Mouse (Mus musculus): ENCODE results near the gene Tnmd. TPM values are rescaled to one million over a fixed set of nuclear protein-coding genes. Genes with fewer than 3 reads are reported as not detected.

The Tnmd gene
- 0.32 TPM in 1 of 2 replicates, not detected in the other for polyA plus RNA-seq (2016; fragmentation: Nextera tagmentation; extraction: Ambion mirVana)

DNA sequence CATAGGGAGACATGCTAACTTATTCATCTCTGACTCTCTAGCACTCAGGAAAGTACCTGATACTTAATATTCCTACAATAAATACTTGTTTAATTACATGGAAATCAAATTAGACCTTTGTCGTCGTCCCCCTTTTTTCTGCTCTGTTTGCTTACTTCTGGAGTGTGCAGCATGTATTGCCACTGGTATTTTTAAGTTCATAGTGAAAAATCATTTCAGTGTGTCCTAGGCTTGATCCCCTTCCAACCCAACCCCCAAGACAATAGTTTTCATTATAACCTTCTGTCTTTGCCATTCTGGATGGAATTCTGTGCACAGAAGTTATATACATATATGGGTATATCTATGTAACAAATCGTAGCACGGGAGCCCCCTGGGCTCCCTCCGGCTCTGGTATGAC, at the start of gene Tnmd:
Gene Tnmd, plus strand, starts transcription at position 301 of the 400 bp plus-strand sequence.
- Histone ChIP-seq H3K9me3 (no peaks in the 10 kb centered on the region), H3K4me1 (0 out of 2 replicates have a peak, but pooled peaks cover 6% of the 10 kb centered on the region), H3K36me3 (replicated peaks) (no peaks in the 10 kb centered on the region), H3K4me3 (no peak within 1 kb of the TSS), H3K27me3 (replicated peaks; ENCODE audit: low read depth, poor library complexity, severe bottlenecking) (peaks cover 44% of the 10 kb centered on the region), H3K27ac (replicated peaks) (no peak within 1 kb of the TSS)
- DNase-seq (ENCODE audit: low spot score) = no peak
- WGBS = 82% methylated on average over 5 of the region's 5 CpGs

DNA sequence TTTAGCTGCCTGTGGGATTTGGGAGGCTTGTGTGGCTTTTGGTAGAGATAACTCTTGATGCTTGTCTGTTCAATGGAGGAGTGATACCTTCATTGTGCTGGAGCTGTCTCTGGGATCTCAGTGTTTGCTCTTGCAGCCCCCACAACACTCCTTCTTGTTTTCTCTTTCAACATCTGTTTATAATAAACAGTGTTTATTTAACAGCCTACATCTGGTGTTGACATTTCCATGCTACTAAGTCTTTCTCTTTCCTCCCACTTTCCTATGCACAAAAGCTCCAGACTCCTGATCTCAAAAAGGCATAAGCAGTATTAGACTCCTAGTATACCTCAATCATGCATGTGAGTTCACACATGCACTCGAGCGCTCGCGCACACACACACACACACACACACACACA, 2.9 kb downstream of the Tnmd start:
- H3K4me3 ChIP-seq = no peak overlapping the region
- no peak for DNase-seq (ENCODE audit: low spot score)
- WGBS = 87% methylated on average over 4 of the region's 4 CpGs
- no peaks in the 10 kb centered on the region for H3K36me3 ChIP-seq (replicated peaks)
- H3K4me1 ChIP-seq = 0 out of 2 replicates have a peak, but pooled peaks cover 6% of the 10 kb centered on the region
- H3K27ac ChIP-seq (replicated peaks) = no peak overlapping the region
- H3K27me3 ChIP-seq (replicated peaks; ENCODE audit: low read depth, poor library complexity, severe bottlenecking) = peaks cover 60% of the 10 kb centered on the region
- H3K9me3 ChIP-seq = no peaks in the 10 kb centered on the region

DNA sequence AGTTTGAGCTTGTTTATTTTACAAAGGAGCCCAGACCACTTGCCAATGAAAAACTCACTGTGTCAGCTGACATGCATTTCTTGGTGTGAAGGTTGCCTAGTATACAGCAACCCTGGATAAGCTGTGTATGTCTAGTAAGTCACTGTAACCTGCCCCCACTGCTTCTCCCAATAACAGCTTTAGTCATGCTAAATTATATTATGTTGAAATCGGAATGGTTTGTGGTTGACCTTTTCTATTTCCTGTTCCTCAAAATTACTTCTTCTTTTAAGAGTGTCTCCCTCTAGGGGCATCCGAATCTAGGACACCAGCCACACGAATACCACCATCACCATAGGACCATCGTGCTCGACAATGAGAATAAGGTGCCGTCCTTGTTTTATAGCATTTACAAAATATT, 19.0 kb downstream of the Tnmd start:
- Histone ChIP-seq H3K9me3 (no peaks in the 10 kb centered on the region), H3K4me3 (no peak overlapping the region), H3K36me3 (replicated peaks) (no peaks in the 10 kb centered on the region), H3K27ac (replicated peaks) (no peak overlapping the region), H3K4me1 (no peaks in the 10 kb centered on the region), H3K27me3 (replicated peaks; ENCODE audit: low read depth, poor library complexity, severe bottlenecking) (peaks cover 11% of the 10 kb centered on the region; the same call in 1 of the 2 replicates)
- no peak for DNase-seq (ENCODE audit: low spot score)
- WGBS = 90% methylated on average over 6 of the region's 6 CpGs

DNA sequence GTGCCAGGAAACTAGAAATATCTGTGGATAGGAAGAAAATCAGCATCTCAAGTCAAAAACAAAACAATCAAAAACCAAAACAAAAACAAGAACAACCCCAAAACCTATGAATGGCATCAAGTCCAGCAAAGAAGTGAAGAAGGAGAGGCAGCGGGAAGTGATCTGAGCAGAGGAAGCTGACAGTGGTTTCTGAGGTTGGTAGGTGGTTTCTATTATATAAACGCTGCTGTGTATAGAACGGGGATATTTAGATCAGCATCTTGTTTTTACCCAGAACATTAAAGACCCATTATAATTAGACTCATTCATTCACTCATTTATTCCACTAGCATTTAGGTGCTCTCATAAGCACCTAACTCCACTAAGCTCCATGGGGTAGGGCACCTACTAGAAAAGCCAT, 36.5 kb downstream of the Tnmd start:
- no peak for DNase-seq (ENCODE audit: low spot score)
- Histone ChIP-seq H3K4me1 (no peaks in the 10 kb centered on the region), H3K27me3 (replicated peaks; ENCODE audit: low read depth, poor library complexity, severe bottlenecking) (no peaks in the 10 kb centered on the region; the same call in 1 of the 2 replicates), H3K4me3 (no peak overlapping the region), H3K27ac (replicated peaks) (no peak overlapping the region), H3K9me3 (no peaks in the 10 kb centered on the region), H3K36me3 (replicated peaks) (peaks cover 23% of the 10 kb centered on the region)
- WGBS = 92% methylated on average over 3 of the region's 3 CpGs

DNA sequence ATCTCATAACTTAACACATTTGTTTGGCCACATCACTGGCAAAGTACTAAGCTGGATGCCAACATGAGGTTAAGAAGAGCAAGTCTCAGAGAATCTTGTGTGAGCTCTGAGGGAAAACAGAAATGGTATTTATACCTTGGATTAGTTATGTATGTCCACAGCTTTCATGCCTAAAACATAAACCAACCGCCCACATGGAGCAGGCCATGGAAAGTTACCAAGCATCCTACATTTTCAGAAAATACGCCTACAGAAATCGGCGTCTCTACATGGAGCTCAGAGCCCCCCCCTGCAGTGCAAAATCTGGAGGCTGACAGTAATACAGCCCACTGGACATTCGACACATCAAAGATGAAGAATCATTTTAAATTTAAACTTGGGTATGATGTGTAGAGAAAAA, 37.3 kb downstream of the Tnmd start:
- H3K36me3 ChIP-seq (replicated peaks) = peaks cover 31% of the 10 kb centered on the region
- no peaks in the 10 kb centered on the region for H3K4me1 ChIP-seq
- no peak for DNase-seq (ENCODE audit: low spot score)
- no peak overlapping the region for H3K27ac ChIP-seq (replicated peaks)
- no peaks in the 10 kb centered on the region for H3K9me3 ChIP-seq
- WGBS = 91% methylated on average over 5 of the region's 5 CpGs
- H3K4me3 ChIP-seq = no peak overlapping the region
- H3K27me3 ChIP-seq (replicated peaks; ENCODE audit: low read depth, poor library complexity, severe bottlenecking) = no peaks in the 10 kb centered on the region; the same call in 1 of the 2 replicates

DNA sequence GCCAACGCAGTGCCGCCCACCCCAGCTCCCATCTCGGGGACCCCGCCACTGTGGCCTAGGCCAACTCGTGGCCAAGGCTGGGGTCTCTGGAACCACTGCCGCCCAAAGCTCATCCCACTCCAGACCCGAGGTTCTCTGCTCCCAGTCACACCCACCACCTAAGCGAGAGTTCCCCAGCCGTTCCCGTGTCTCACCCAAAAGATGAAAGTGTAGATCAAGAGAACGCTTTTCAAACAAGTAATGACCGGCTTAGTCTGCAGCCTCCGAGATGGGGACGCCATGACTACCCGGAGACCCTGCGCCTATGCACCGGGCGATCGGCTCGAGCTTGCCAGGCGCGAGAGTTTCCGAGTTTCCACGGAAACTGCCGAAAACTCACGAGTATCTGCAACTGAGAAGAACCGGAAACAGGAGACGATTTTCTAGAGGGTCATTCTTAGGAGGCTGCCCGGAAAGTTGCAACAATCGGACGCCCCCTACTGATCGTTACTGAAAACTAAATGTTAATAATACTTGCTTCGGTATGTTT, 47.3 kb downstream of the Tnmd start, which contains the start of gene Tspan6:
Gene Tspan6, minus strand, starts transcription at position 416 of the 529 bp plus-strand sequence.
- 21% methylated on average over 33 of the region's 33 CpGs for WGBS
- H3K36me3 ChIP-seq (replicated peaks) = peaks cover 30% of the 10 kb centered on the region
- peak within 1 kb of the TSS; percentile 92 for H3K27ac ChIP-seq (replicated peaks)
- H3K27me3 ChIP-seq (replicated peaks; ENCODE audit: low read depth, poor library complexity, severe bottlenecking) = peaks cover 10% of the 10 kb centered on the region
- H3K4me1 ChIP-seq = no peaks in the 10 kb centered on the region
- DNase-seq (ENCODE audit: low spot score) = peak; percentile 86
- H3K4me3 ChIP-seq = peak within 1 kb of the TSS; percentile 66
- no peaks in the 10 kb centered on the region for H3K9me3 ChIP-seq

DNA sequence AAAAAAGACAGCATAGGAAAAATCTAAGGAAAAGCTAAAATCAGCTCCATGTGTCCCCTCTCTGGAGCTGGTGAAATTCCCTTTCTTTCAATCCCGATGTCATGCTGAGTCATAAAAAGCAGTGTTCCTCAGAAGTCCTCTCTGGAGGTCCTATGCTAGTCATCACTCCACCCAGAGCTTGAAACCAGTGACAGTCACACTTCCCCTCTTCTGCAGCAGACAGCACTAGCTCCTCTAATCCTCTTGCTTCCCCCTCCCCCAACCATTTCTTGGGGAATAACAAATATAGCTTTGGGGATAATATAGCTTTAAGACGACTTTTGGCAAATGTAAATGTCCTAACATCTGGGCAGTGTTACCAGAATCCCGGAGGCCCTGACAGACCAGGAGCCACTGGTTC, 57.5 kb downstream of the Tnmd start, which contains the start of gene Srpx2:
Gene Srpx2, plus strand, starts transcription at position 166 of the 400 bp plus-strand sequence.
- 35% methylated on average over 3 of the region's 3 CpGs for WGBS
- Histone ChIP-seq H3K4me3 (no peak within 1 kb of the TSS), H3K36me3 (replicated peaks) (no peaks in the 10 kb centered on the region), H3K27me3 (replicated peaks; ENCODE audit: low read depth, poor library complexity, severe bottlenecking) (peaks cover 45% of the 10 kb centered on the region), H3K4me1 (0 out of 2 replicates have a peak, but pooled peaks cover 4% of the 10 kb centered on the region), H3K9me3 (no peaks in the 10 kb centered on the region), H3K27ac (replicated peaks) (no peak within 1 kb of the TSS)
- DNase-seq (ENCODE audit: low spot score) = no peak

DNA sequence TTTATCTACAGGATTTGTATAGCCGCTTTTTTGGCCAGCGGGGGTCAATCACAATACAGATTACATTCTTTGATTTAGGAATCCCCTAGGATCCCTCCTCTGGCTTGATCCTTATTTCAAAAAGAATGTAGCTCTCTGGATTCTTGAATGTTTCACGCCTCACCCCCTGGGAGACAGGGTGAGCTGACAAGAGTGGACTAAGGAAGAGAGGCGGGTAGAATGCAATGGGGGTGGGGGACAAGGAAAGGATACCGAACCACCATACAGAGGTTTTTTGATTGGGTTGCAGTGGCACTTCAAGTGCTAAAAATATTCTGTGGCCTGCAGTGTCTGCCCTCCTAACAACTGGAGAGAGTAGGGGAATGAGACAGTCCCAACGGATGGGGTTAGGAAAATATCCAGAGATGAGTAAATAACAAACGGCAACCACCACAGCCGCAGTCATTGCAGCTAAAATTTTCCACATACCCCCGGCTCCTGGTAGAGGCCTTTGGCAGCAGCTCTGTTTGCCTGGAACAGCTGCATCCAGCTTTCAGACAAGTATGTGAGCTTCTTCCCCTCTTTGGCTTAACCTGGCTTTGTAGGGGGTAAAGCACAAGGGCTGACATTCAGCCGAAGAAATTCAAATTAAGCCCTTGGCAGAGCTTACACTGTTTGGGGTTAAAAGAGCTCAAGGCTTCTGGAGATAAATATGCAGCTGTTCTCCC, 60.8 kb downstream of the Tnmd start:
- WGBS = 33% methylated on average over 10 of the region's 10 CpGs
- DNase-seq (ENCODE audit: low spot score) = no peak
- Histone ChIP-seq H3K27ac (replicated peaks) (no peak overlapping the region), H3K9me3 (no peaks in the 10 kb centered on the region), H3K4me1 (peaks cover 12% of the 10 kb centered on the region; the same call in 1 of the 2 replicates), H3K36me3 (replicated peaks) (no peaks in the 10 kb centered on the region), H3K27me3 (replicated peaks; ENCODE audit: low read depth, poor library complexity, severe bottlenecking) (peaks cover 77% of the 10 kb centered on the region), H3K4me3 (no peak overlapping the region)

DNA sequence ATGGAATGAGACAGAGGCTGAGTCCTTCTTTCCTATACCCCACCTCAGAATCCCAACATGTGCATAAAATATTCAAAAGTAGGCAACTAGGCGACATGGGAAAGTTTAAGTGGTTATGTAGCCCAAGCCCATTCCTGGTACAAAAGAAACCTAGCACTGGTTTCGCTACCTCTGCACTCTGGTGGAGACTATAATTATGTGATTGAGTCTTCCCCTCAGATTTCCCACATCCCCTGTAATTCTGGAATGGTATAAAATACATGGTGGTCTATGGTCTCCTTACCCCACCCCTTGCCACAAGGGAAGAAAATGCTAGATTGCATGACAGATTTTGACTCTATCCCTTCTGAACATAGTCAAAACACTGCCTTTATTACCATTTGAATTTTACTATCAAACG, 62.2 kb downstream of the Tnmd start:
- peaks cover 90% of the 10 kb centered on the region for H3K27me3 ChIP-seq (replicated peaks; ENCODE audit: low read depth, poor library complexity, severe bottlenecking)
- no peak overlapping the region for H3K4me3 ChIP-seq
- peaks cover 12% of the 10 kb centered on the region; the same call in 1 of the 2 replicates for H3K4me1 ChIP-seq
- no peak for DNase-seq (ENCODE audit: low spot score)
- H3K9me3 ChIP-seq = no peaks in the 10 kb centered on the region
- no peak overlapping the region for H3K27ac ChIP-seq (replicated peaks)
- 82% methylated on average over 3 of the region's 3 CpGs for WGBS
- H3K36me3 ChIP-seq (replicated peaks) = no peaks in the 10 kb centered on the region

DNA sequence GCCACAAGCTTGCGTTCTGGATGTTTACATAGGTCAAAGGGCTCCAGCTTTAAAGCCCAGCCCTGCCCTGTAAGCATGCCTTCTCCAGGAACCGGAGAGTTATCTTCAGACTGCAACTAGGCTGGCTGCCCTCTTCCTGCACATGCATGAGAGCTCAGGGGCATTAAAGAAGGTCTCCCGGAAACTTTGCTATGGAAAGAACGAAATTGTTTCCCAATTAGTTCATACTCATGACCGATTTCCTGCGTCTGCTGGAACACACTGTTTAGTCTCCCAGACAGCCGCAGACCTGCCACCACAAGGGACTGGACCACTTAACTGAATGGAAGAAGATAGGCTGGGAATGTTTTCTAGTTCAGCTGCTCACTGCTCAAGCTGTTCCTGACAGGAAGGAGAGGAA, 63.4 kb downstream of the Tnmd start:
- Histone ChIP-seq H3K4me1 (peaks cover 9% of the 10 kb centered on the region; the same call in 1 of the 2 replicates), H3K4me3 (no peak overlapping the region), H3K27ac (replicated peaks) (0 out of 2 replicates have a peak overlapping the region, but pooled peaks have one; percentile 24), H3K27me3 (replicated peaks; ENCODE audit: low read depth, poor library complexity, severe bottlenecking) (peaks cover 96% of the 10 kb centered on the region), H3K36me3 (replicated peaks) (no peaks in the 10 kb centered on the region), H3K9me3 (no peaks in the 10 kb centered on the region)
- WGBS = 51% methylated on average over 7 of the region's 7 CpGs
- no peak for DNase-seq (ENCODE audit: low spot score)
